Mouse (Mus musculus): Measurements from ENCODE around the gene Rcor1.

Rcor1 gene

DNA sequence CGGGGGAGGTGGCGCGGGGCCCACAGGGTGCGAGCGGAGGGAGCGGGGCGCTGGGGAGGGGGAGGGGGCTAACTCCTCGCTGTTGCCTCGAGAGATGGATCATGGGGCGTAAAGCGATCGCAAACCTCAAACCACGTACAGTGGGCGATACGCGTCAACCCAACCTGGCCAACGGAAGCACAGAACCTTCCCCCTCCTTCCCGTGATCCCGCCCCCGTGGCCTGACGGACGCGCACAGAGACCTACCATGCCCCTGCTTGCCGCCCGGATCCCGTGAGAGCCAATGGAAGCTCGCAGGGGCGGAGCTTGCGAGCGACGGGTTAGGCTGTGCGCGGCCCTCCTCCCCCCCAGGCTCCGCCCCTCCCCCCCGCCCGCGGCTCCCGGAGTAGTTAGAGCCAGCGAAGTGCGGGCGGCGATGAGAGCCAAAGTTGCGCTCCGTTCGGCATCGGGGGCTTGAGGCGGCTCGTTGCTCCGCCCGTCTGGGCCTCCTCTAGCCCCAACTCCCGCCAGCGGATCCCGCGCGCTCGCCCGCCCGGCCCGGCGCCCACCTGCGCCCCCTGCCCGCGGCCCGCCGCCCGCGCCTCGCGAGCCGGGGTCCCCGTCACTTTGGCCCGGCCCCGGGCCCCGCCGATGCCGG lies at the start of gene Rcor1:
Gene Rcor1 (plus strand): TSS at position 376 of the 637 bp plus-strand sequence.
- DNase-seq (ENCODE audit: low read depth, low spot score), result peak; percentile 98

DNA sequence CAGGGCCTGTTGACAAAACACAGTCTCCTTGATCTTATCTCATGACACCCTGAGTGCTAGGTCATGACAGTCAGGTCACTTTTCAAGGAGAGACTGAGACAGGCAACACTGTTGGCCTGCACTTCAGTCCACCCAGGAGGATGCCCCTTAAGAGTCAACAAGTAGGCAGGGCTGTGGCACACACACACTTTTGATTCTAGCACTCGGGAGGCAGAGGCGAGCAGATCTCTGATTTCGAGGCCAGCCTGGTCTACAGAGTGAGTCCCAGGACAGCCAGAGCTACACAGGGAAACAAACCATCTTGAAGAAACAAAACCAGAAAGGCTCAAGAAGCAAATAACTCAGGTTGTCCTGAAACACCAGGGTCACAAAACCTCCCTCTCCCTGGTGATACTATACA lies 49.7 kb upstream of the Rcor1 start:
- no peak for DNase-seq (ENCODE audit: low read depth, low spot score)

DNA sequence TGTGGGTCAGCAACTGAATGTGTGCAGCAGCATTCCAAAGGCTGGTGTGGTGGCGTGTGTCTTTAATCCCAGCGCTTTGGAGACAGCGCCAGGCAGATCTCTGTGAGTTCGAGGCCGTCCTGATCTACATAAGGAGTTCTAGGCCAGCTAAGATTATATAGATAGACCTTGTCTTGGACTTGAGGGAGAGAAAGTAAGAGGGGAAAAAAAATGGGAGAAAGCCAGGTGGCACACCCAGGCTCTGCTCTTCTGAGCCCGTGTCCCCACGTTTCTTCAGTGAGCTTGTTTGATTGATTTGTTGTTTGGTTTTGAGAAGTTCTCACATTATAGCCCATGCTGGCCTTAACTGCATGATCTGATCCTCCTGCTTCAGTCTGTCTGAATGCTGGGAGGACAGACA lies 48.7 kb upstream of the Rcor1 start:
- no peak for DNase-seq (ENCODE audit: low read depth, low spot score)

DNA sequence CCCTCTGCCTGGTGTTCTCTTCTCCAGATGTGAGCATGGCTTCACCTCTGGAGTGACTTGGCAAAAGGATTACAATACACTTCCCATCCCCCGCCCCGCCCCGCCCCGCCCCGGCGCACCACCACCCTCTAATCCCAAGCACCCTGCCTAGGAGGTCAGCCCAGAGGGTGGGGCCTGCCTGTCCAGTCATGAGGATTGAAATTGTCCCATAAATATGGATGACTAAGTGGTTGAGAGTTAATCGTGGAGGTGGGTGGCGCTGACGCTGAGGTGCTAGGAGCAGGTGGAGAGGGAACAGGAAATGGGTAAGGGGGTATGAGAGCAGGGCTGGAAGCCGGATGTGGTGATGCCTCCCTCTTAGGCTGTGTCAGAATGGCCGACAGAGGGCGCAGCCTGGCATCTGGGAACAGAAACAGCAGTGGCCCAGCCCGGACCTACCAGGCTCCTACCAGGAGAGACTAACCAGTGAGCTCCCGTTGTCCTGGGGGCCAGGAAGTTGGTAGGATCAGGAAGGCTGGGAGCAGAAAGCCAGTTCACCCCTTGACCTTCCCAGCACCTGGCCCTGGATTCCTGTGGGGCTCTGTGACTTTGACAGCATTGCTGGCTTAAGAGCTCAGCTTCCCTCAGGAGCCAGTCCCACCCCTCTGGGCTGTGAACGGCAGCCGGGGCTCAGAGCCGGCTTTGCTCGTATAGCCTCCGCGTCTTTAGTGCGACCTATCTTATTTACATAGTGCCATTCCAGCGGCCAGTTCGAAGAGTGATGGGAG lies 47.6 kb upstream of the Rcor1 start:
- peak; percentile 48 for DNase-seq (ENCODE audit: low read depth, low spot score)

DNA sequence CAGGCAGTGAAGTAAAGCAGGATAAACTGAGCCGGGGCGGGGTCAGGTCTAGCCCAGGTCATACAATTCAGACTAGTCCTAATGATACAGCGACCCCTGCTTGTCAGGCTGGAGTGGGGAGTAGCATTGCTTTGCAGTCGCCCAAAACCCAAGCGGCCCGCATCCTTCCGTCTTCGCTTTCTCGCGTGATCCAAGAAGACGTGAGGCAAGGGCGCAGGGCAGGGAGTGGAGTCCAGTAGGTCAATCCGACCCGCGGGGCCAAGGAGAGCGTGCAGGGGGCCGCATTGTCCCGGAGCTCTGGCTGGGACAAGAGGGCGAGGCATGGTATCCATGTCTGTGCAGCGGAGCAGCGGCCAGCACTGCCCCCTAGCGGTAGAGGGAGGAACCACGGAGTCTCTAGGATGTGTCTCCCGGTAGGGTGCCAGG lies 47.0 kb upstream of the Rcor1 start:
- DNase-seq (ENCODE audit: low read depth, low spot score), result peak; percentile 62

DNA sequence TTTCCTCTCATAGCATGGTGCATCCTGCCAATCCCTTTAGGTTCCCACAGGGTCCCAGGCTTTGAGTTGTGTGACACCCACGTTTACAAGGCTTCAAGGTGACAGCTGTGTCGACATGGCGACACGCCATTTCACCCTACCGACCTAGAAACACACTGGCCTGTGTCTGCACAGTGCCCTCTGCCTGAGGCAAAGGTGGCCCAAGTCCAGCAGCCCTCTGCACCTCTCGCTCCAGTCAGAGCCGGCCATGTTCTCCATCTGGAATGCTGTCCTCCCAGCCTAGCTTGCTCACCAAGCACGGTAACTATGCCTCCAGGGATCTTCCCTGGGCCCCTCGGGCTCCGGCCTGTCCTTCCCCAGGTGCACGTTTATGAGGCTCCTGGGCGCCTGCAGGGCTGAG lies 46.4 kb upstream of the Rcor1 start:
- no peak for DNase-seq (ENCODE audit: low read depth, low spot score)

DNA sequence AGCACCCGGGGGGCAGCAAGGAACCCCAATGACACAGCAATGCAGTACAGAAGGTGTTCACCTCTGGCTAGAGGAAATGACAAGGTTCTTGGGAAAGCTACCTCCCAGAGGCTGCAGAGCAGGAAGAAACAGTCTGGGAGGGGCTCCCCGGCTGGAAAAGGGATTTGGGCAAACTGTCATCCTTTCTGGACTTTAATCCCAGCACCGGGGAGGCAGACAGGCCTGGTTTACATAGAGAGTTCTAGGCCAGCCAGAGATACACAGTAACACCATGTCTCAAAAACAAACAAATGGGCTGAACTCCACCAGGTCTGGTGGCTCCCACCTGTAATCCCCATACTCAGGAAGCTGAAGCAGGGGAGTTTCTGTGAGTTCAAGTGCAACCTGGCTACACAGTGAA lies 45.9 kb upstream of the Rcor1 start:
- DNase-seq (ENCODE audit: low read depth, low spot score), result no peak

DNA sequence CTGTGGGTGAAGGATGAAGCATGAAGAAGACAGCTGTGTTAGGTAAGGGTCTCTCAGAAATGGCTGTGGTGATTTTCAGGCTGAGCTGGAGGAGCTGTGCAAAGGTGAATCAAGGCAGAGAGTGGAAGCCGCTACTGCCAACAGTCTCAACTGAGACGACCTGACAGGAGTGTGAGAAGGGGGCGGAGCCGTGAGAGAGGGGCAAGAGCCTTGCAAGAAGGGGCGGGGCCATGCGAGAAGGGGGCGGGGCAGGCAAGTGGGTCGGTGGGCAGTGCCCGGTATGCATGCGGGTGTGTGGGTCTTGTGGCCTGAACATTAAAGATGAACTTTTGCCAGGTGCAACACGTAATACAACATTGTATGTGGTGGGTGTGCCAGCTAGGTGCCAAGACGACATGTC lies 44.5 kb upstream of the Rcor1 start:
- no peak for DNase-seq (ENCODE audit: low read depth, low spot score)

DNA sequence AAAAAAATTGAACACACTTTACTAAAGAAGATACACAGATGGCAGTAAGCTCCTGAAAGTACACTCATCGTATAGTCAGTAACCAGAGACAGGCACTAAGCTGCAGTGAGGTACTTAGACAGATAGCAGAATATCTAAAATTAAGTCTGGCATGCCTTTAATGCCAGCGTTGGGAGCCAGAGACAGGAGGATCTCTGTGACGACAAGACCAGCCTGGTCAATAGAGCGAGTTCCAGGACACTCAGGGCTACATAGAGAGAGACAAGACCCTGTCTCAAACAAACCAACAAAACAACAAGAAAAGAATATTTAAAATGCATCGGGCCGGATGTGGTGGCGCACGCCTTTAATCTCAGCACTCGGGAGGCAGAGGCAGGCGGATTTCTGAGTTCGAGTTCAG lies 41.1 kb upstream of the Rcor1 start:
- no peak for DNase-seq (ENCODE audit: low read depth, low spot score)

DNA sequence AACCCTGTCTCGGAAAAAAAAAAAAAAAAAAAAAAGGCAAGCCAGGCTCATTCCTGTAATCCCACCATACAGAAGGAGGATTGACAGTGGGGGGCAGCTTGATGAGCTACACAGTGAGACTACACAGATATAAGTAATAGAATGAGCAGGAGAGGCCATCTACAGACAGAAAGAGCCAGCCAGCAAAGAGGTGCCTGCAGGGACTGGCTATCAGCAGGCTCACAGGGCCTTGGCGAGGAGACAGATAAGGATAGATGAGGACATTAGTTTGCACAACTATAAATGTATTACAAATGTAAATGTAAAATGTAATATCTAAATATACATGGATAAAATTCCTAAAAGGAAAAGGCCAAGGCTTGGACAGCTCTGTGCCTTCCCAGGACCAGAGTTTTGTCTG lies 39.3 kb upstream of the Rcor1 start:
- DNase-seq (ENCODE audit: low read depth, low spot score), result no peak

DNA sequence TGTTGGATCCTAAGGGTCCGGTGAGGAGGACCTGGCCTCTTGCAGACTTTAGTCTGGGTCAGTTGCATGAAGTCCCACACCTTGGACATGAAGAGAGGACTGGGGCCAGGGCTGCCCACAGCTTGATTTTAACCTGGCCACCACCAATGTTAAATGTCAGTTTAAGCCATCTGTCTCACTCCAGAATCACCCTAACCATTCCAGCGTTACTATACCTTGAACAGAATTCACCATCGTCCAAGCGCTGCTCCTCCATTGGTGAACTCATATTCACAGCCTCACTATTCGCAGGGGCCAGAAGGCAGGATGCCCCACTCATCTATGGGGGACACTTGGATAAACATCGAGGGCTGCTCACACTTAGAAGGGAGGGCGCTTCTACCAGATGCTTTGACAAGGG lies 38.2 kb upstream of the Rcor1 start:
- DNase-seq (ENCODE audit: low read depth, low spot score), result no peak

DNA sequence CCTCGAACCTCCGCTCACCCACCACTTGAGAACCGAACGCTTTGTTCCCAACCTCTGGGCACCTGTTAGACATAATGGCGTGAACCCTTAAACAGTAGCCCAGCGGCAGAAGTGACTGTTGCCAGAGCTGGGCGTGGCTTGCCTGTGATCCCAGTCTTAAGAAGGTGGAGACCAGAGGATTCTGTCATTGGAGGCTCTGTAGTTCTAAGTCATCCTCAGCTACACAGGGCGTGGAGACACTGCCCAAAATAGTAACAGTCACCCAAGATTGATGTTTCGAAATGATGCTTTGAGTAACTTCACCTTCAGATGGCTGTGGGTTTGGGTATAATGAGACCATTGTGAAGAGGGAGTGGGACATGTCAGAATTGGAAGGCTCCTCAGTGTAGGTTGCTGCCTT lies 35.0 kb upstream of the Rcor1 start:
- no peak for DNase-seq (ENCODE audit: low read depth, low spot score)

DNA sequence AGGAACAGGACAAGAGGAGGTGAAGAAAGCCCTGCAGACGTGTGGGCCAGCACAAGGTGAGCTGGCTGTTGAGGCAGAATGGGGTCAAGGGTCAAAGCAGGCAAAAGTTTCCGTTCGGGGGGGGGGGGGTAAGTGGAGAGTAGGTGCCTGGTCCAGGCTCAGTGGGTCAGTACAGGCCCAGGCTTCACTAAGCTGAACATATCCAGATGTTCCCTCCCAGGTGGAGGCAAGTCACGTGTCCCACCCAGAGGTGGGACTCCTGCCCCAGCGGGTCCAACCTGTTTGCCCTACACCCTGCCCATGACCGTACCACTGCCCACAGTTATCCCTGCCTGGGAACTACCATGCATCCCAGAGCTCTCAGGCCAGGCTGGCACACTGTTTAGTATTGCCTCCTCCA lies 33.3 kb upstream of the Rcor1 start:
- no peak for DNase-seq (ENCODE audit: low read depth, low spot score)

DNA sequence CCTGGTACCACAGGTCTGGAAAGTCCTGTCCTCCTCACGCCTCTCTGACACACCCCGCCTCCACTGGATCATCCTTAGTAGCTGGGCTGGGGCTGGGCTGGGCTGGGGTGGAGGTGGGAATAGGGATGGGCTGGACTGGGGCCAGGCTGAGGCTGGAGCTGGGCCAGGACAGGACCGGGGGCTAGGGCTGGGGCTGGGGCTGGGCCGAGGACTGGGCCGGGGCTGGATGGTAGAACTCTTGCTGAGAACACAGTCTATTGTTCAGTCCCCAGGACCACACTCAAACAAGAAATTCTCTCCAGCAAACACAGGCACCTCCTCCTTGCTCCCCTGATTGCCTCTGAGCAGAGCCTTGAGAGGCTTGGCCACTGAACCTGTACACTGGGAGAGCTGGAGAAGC lies 32.8 kb upstream of the Rcor1 start:
- no peak for DNase-seq (ENCODE audit: low read depth, low spot score)

DNA sequence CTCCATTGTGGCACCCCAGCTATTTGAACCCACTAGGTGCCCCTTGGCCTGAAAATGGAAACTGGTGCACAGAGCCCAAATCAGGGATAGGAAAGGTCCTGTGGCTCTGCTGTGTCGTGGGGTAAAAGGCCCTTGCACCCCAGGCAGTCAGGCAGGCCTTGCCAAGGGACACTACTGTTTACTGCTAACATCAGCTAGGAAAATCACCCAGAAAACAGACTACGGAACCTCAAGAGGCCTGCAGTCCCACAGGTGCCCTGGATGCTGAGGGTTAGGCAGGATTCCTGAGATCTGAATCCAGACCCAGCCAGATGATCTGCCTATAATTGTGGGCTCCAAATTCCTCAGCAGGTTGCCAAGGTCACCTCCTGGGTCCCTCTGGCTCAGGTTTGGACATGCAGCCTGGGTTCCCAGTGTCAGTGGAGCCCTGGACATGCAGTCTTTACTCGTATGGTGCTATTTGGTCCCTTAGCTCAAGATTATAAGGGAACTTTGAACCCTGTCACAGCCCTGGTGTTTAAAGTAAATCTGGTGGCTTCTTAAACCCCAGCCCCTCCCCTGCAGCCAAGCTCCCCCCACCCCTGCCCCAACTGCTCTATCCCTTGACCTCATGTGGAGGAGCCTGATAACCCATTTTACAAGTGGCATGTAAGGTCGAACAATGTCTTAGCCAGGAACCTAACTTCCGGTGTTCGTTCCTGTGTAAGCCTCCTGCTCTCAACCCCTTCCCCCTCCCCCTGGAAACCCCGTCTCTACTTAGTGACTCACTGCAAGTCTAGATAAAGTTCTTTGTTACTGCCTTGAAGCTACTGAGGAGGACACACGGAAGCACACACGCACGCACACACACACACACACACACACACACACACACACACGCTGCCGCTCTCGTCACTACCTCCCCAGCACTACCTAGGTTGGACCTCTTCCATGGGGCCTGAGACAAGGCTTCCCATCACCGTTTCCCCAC lies 31.7 kb upstream of the Rcor1 start:
- DNase-seq (ENCODE audit: low read depth, low spot score), result no peak

DNA sequence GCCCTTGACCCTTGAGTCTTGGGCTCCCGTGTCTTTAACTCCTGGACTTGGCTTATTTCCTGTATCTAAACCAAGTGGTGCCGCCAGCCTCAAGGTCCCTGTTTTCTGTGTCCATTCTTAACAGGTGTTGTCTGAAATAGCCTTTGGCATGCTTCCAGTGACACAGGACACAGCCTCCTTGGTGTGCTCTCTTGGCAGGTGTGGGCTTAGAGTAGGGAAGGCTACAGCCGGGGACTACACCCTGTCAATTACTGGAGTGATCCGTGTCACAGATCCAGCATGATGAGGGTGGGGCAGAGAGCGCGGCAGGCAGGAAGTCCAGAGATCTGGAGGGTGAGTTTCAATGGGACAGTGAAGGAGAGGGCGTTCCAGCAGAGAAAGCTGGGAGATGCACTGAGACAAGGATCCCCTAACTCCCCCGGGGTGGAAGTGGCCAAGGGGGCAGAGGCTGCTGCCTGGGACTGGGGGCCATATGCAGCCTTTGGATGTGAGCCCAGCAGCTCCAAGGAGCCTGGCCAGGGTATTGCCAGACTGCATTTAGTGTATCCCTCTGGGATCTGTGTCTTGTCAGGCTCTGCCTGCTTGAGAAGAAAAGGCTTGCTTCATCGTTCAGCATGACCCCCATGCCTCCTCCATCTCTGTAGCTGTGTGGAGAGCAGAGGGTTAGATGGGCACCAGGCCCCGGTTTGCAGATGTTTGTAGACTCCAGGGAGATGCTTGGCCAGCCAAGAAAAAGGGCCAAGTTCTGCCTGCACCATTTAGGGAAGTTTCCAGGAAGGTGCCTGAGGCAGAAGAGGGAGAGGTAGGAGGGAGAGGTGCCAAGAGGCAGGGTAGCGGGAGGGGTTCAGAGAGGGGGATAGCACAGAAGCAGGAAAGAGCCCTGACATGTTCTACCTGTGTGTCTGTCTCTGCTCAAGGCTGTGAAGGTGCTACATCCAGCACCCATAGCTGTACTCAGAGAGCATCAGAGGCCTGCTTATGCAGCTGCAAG lies 30.4 kb upstream of the Rcor1 start:
- no peak for DNase-seq (ENCODE audit: low read depth, low spot score)

DNA sequence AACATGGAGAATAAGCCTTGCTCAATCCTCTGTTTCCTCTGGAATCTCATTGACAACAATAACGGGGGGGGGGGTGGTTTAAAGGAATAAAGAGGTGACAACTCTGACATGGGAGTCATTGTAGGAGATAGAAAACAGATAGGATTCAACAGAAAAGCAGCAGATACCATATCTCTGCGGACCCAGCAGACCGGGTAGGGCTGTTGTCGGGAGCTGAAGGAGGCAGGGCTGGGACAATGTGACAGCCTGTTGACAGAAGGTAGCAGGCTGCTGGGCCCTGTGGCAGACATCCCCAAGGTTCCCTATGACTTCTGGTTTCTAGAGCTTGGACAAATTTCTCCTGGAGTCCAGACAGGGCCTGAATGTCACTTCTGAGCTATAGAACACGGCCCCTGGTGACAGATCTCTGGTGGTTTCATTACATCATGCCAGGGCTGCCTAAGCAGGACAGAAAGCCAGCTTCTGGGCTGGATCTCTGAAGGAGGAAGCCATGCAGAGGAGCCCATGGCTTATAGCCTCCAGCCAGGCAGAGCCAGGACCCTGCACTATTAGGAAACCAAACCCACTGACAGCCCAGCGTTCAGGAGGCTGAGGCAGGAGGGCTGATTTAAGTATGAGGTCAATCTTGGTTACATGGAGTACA lies 29.4 kb upstream of the Rcor1 start:
- DNase-seq (ENCODE audit: low read depth, low spot score), result no peak

DNA sequence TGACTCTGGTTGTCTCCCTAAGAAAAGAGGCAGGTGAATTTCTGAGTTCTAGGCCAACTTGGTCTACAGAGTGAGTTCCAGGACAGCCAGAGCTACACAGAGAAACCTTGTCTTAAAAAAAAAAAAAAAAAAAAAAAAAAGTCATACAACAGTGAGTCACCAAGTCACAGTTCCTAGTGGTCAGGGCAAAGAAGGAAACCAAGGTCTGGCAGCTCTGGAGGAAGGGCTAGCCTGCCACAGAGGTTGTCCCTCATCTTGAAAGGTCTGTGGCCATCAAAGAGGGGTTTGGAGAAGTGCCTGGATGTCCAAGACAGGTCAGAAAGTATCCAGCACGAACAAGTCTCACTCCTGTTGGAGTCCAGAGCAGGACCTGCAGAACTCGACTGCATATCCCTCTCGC lies 22.3 kb upstream of the Rcor1 start:
- no peak for DNase-seq (ENCODE audit: low read depth, low spot score)

DNA sequence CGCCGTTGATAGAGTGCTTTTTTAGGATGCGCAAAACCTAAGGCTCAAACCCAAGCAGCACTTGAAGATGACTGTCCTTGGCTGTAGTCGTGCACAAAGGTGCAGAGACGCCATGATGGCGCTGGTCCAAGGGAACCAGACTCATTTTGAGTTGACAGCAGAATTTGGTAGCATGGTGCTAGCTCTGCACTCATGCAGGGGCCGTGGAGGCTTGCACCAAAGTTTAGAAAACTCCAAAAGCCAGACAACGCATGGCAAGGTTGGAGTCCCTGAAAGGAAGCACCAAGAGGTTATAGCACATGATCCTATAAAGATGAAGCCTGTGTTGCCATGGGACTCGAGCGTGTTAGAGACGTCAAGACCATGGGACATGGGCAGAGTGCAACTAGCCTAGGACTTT lies 21.1 kb upstream of the Rcor1 start:
- no peak for DNase-seq (ENCODE audit: low read depth, low spot score)

DNA sequence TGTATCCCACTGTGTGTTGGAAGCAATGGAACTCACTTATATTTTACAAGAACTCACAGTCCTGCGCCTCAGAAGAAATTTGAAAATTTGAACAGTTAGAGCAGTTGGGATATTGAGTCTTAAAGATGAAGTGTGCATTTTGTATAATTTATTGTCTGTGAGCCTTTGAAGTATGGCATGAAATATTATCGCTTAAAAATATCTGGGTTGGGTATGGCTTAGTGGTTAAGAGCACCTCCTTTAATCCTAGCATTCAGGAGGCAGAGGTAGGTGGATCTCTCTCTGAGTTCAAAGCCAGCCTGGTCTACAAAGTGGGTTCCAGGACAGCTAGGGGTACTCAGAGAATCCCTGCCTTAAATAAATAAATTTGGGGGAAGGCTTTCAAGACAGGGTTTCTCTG lies 20.1 kb upstream of the Rcor1 start:
- no peak for DNase-seq (ENCODE audit: low read depth, low spot score)

DNA sequence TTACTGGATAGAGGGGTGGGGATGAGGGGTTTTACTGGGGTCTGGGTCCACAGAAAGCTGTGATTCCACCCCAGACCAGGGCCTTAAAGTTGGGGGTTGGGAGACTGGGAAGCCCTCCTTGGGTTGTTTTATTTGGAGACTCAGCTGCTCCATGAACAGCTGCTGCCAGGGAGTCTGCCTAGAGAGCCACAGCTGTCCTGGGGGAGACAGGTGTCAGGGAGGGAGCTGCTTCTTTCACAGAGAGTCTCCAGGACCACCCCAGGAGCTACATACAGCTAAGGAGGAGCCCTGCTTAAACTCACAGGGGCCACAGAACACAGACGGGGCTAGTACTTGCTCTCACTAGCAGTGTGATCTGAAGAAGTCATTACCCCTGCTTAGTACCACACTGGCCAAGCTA lies 18.0 kb upstream of the Rcor1 start:
- no peak for DNase-seq (ENCODE audit: low read depth, low spot score)

Measured in retina, adult 2 months (tissue).